Mouse (Mus musculus): ENCODE data around the gene Tnfsf12.

Tnfsf12 gene

GRCm38 (mm10) chr11:69695361-69696181 lies at the start of gene Tnfsf12, which contains the start of gene Tnfsfm13:
Gene Tnfsf12 (minus strand): TSS chr11:69695849.
Gene Tnfsfm13 (minus strand): TSS chr11:69696098.
- DNase-seq, result peak; percentile 89

- DNase-seq, result peak; percentile 28
Observed at GRCm38 (mm10) chr11:69731408-69731807, 35.8 kb upstream of the Tnfsf12 start.

GRCm38 (mm10) chr11:69729063-69729462 lies 33.4 kb upstream of the Tnfsf12 start:
- DNase-seq, result peak; percentile 88

GRCm38 (mm10) chr11:69725951-69726350 lies 30.3 kb upstream of the Tnfsf12 start:
- no peak for DNase-seq

- DNase-seq, result no peak
Observed at GRCm38 (mm10) chr11:69723074-69723473, 27.4 kb upstream of the Tnfsf12 start.

GRCm38 (mm10) chr11:69720852-69721251 lies 25.2 kb upstream of the Tnfsf12 start:
- peak; percentile 49 for DNase-seq

- no peak for DNase-seq
Observed at GRCm38 (mm10) chr11:69719423-69719822, 23.8 kb upstream of the Tnfsf12 start.

- no peak for DNase-seq
Observed at GRCm38 (mm10) chr11:69718661-69719060, 23.0 kb upstream of the Tnfsf12 start.

GRCm38 (mm10) chr11:69716953-69717352 lies 21.3 kb upstream of the Tnfsf12 start:
- no peak for DNase-seq

GRCm38 (mm10) chr11:69715929-69716328 lies 20.3 kb upstream of the Tnfsf12 start:
- peak; percentile 74 for DNase-seq

GRCm38 (mm10) chr11:69715482-69715881 lies 19.8 kb upstream of the Tnfsf12 start:
- DNase-seq, result peak; percentile 72

- DNase-seq, result no peak
Observed at GRCm38 (mm10) chr11:69714636-69715329, 19.1 kb upstream of the Tnfsf12 start.

- no peak for DNase-seq
Observed at GRCm38 (mm10) chr11:69712954-69713672, 17.5 kb upstream of the Tnfsf12 start.

- no peak for DNase-seq
Observed at GRCm38 (mm10) chr11:69711082-69711481, 15.4 kb upstream of the Tnfsf12 start.

GRCm38 (mm10) chr11:69710470-69710869 lies 14.8 kb upstream of the Tnfsf12 start:
- no peak for DNase-seq

- no peak for DNase-seq
Observed at GRCm38 (mm10) chr11:69709554-69710446, 14.2 kb upstream of the Tnfsf12 start.

GRCm38 (mm10) chr11:69708614-69709265 lies 13.1 kb upstream of the Tnfsf12 start:
- no peak for DNase-seq

- no peak for DNase-seq
Observed at GRCm38 (mm10) chr11:69707873-69708381, 12.3 kb upstream of the Tnfsf12 start.

GRCm38 (mm10) chr11:69707480-69707847 lies 11.8 kb upstream of the Tnfsf12 start:
- no peak for DNase-seq

- DNase-seq, result peak; percentile 75
Observed at GRCm38 (mm10) chr11:69706775-69707479, 11.3 kb upstream of the Tnfsf12 start.

- DNase-seq, result no peak
Observed at GRCm38 (mm10) chr11:69704613-69705010, 9.0 kb upstream of the Tnfsf12 start.

Data from lung, postnatal 36 days (tissue).